Mouse (Mus musculus): ENCODE measurements around the gene Eml2. TPM values are rescaled to one million over a fixed set of nuclear protein-coding genes. Genes with fewer than 3 reads are reported as not detected.

Gene Eml2
- polyA plus RNA-seq, 1 experiment from 2014 or later: 3.4 TPM

GRCm38 (mm10) chr7:19234652-19235051 lies 58.4 kb downstream of the Eml2 start:
- no peak overlapping the region for H3K27ac ChIP-seq (ENCODE audit: low read depth, low read length)
- WGBS: 81% methylated on average over 5 of the region's 5 CpGs

GRCm38 (mm10) chr7:19235092-19235671 lies 59.0 kb downstream of the Eml2 start:
- H3K27me3 ChIP-seq (replicated peaks; ENCODE audit: control insufficient read depth, insufficient read depth, low read length): no peaks in the 10 kb centered on the region
- no peak overlapping the region for H3K9ac ChIP-seq (ENCODE audit: low read length)
- WGBS: 92% methylated on average over 2 of the region's 2 CpGs

More at GRCm38 (mm10) chr7:19234652-19235051, 58.4 kb downstream of the Eml2 start:
- no peak overlapping the region for H3K4me3 ChIP-seq (ENCODE audit: low read depth, low read length)
- DNase-seq (ENCODE audit: low spot score) (no peak), ATAC-seq (no peak)
- H3K4me1 ChIP-seq (ENCODE audit: control insufficient read depth, insufficient read depth, low read length): peaks cover 2% of the 10 kb centered on the region
- H3K36me3 ChIP-seq (ENCODE audit: control insufficient read depth, insufficient read depth, low read length): 0 out of 2 replicates have a peak, but pooled peaks cover 4% of the 10 kb centered on the region
- H3K4me2 ChIP-seq (ENCODE audit: low read length): no peak overlapping the region
- H3K9ac ChIP-seq (ENCODE audit: low read length): no peak overlapping the region
- no peaks in the 10 kb centered on the region for H3K27me3 ChIP-seq (replicated peaks; ENCODE audit: control insufficient read depth, insufficient read depth, low read length)
- H3K9me3 ChIP-seq (replicated peaks; ENCODE audit: control insufficient read depth, low read length): no peaks in the 10 kb centered on the region

GRCm38 (mm10) chr7:19236411-19236810 lies 60.2 kb downstream of the Eml2 start:
- Histone ChIP-seq H3K4me3 (ENCODE audit: low read depth, low read length) (no peak overlapping the region), H3K27ac (ENCODE audit: low read depth, low read length) (no peak overlapping the region), H3K9me3 (replicated peaks; ENCODE audit: control insufficient read depth, low read length) (no peaks in the 10 kb centered on the region), H3K9ac (ENCODE audit: low read length) (no peak overlapping the region), H3K27me3 (replicated peaks; ENCODE audit: control insufficient read depth, insufficient read depth, low read length) (no peaks in the 10 kb centered on the region), H3K4me1 (ENCODE audit: control insufficient read depth, insufficient read depth, low read length) (no peaks in the 10 kb centered on the region), H3K36me3 (ENCODE audit: control insufficient read depth, insufficient read depth, low read length) (0 out of 2 replicates have a peak, but pooled peaks cover 4% of the 10 kb centered on the region), H3K4me2 (ENCODE audit: low read length) (no peak overlapping the region)
- DNase-seq (ENCODE audit: low spot score) (no peak), ATAC-seq (no peak)
- 74% methylated on average over 2 of the region's 2 CpGs for WGBS

More at GRCm38 (mm10) chr7:19235092-19235671, 59.0 kb downstream of the Eml2 start:
- ATAC-seq (no peak), DNase-seq (ENCODE audit: low spot score) (no peak)
- Histone ChIP-seq H3K4me3 (ENCODE audit: low read depth, low read length) (no peak overlapping the region), H3K4me2 (ENCODE audit: low read length) (no peak overlapping the region), H3K4me1 (ENCODE audit: control insufficient read depth, insufficient read depth, low read length) (no peaks in the 10 kb centered on the region), H3K36me3 (ENCODE audit: control insufficient read depth, insufficient read depth, low read length) (0 out of 2 replicates have a peak, but pooled peaks cover 4% of the 10 kb centered on the region), H3K27ac (ENCODE audit: low read depth, low read length) (no peak overlapping the region), H3K9me3 (replicated peaks; ENCODE audit: control insufficient read depth, low read length) (no peaks in the 10 kb centered on the region)

- Histone ChIP-seq H3K9ac (ENCODE audit: low read length) (no peak overlapping the region), H3K9me3 (replicated peaks; ENCODE audit: control insufficient read depth, low read length) (no peaks in the 10 kb centered on the region), H3K27ac (ENCODE audit: low read depth, low read length) (no peak overlapping the region), H3K36me3 (ENCODE audit: control insufficient read depth, insufficient read depth, low read length) (0 out of 2 replicates have a peak, but pooled peaks cover 4% of the 10 kb centered on the region), H3K4me3 (ENCODE audit: low read depth, low read length) (no peak overlapping the region), H3K4me1 (ENCODE audit: control insufficient read depth, insufficient read depth, low read length) (no peaks in the 10 kb centered on the region), H3K27me3 (replicated peaks; ENCODE audit: control insufficient read depth, insufficient read depth, low read length) (no peaks in the 10 kb centered on the region), H3K4me2 (ENCODE audit: low read length) (no peak overlapping the region)
- no peak for DNase-seq (ENCODE audit: low spot score)
- WGBS: 96% methylated on average over 4 of the region's 4 CpGs
- ATAC-seq: no peak
Measured at GRCm38 (mm10) chr7:19238344-19238743, 62.1 kb downstream of the Eml2 start.

- H3K4me2 ChIP-seq (ENCODE audit: low read length): no peak overlapping the region
Measured at GRCm38 (mm10) chr7:19239423-19239822, 63.2 kb downstream of the Eml2 start.

GRCm38 (mm10) chr7:19239986-19240385 lies 63.8 kb downstream of the Eml2 start:
- Histone ChIP-seq H3K4me3 (ENCODE audit: low read depth, low read length) (no peak overlapping the region), H3K27ac (ENCODE audit: low read depth, low read length) (no peak overlapping the region), H3K9me3 (replicated peaks; ENCODE audit: control insufficient read depth, low read length) (no peaks in the 10 kb centered on the region), H3K27me3 (replicated peaks; ENCODE audit: control insufficient read depth, insufficient read depth, low read length) (no peaks in the 10 kb centered on the region), H3K36me3 (ENCODE audit: control insufficient read depth, insufficient read depth, low read length) (peaks cover 8% of the 10 kb centered on the region), H3K4me2 (ENCODE audit: low read length) (no peak overlapping the region), H3K9ac (ENCODE audit: low read length) (no peak overlapping the region), H3K4me1 (ENCODE audit: control insufficient read depth, insufficient read depth, low read length) (no peaks in the 10 kb centered on the region)
- WGBS: 61% methylated on average over 2 of the region's 4 CpGs
- ATAC-seq (no peak), DNase-seq (ENCODE audit: low spot score) (no peak)

More at GRCm38 (mm10) chr7:19239423-19239822, 63.2 kb downstream of the Eml2 start:
- H3K9me3 ChIP-seq (replicated peaks; ENCODE audit: control insufficient read depth, low read length): no peaks in the 10 kb centered on the region
- H3K4me1 ChIP-seq (ENCODE audit: control insufficient read depth, insufficient read depth, low read length): no peaks in the 10 kb centered on the region
- DNase-seq (ENCODE audit: low spot score): peak; percentile 92
- ATAC-seq: peak; percentile 95
- no peak overlapping the region; the same call in 1 of the 2 replicates for H3K27ac ChIP-seq (ENCODE audit: low read depth, low read length)
- no peak overlapping the region for H3K4me3 ChIP-seq (ENCODE audit: low read depth, low read length)
- peaks cover 4% of the 10 kb centered on the region; the same call in 1 of the 2 replicates for H3K36me3 ChIP-seq (ENCODE audit: control insufficient read depth, insufficient read depth, low read length)
- H3K9ac ChIP-seq (ENCODE audit: low read length): no peak overlapping the region
- WGBS: 0% methylated on average over 1 of the region's 1 CpGs
- H3K27me3 ChIP-seq (replicated peaks; ENCODE audit: control insufficient read depth, insufficient read depth, low read length): no peaks in the 10 kb centered on the region

- Histone ChIP-seq H3K4me3 (ENCODE audit: low read depth, low read length) (no peak overlapping the region), H3K9me3 (replicated peaks; ENCODE audit: control insufficient read depth, low read length) (no peaks in the 10 kb centered on the region), H3K4me2 (ENCODE audit: low read length) (no peak overlapping the region), H3K27ac (ENCODE audit: low read depth, low read length) (no peak overlapping the region), H3K27me3 (replicated peaks; ENCODE audit: control insufficient read depth, insufficient read depth, low read length) (no peaks in the 10 kb centered on the region), H3K9ac (ENCODE audit: low read length) (no peak overlapping the region), H3K36me3 (ENCODE audit: control insufficient read depth, insufficient read depth, low read length) (peaks cover 18% of the 10 kb centered on the region), H3K4me1 (ENCODE audit: control insufficient read depth, insufficient read depth, low read length) (no peaks in the 10 kb centered on the region)
- DNase-seq (ENCODE audit: low spot score) (no peak), ATAC-seq (no peak)
- 83% methylated on average over 8 of the region's 8 CpGs for WGBS
Measured at GRCm38 (mm10) chr7:19240905-19241463, 64.8 kb downstream of the Eml2 start.

GRCm38 (mm10) chr7:19242005-19242404 lies 65.8 kb downstream of the Eml2 start:
- Histone ChIP-seq H3K36me3 (ENCODE audit: control insufficient read depth, insufficient read depth, low read length) (peaks cover 19% of the 10 kb centered on the region), H3K27ac (ENCODE audit: low read depth, low read length) (no peak overlapping the region), H3K4me2 (ENCODE audit: low read length) (no peak overlapping the region), H3K27me3 (replicated peaks; ENCODE audit: control insufficient read depth, insufficient read depth, low read length) (no peaks in the 10 kb centered on the region), H3K9ac (ENCODE audit: low read length) (no peak overlapping the region), H3K4me3 (ENCODE audit: low read depth, low read length) (no peak overlapping the region), H3K9me3 (replicated peaks; ENCODE audit: control insufficient read depth, low read length) (no peaks in the 10 kb centered on the region), H3K4me1 (ENCODE audit: control insufficient read depth, insufficient read depth, low read length) (no peaks in the 10 kb centered on the region)
- ATAC-seq (no peak), DNase-seq (ENCODE audit: low spot score) (no peak)
- WGBS: 90% methylated on average over 1 of the region's 1 CpGs

- DNase-seq (ENCODE audit: low spot score) (peak; percentile 23), ATAC-seq (no peak)
- H3K36me3 ChIP-seq (ENCODE audit: control insufficient read depth, insufficient read depth, low read length): peaks cover 21% of the 10 kb centered on the region
- no peaks in the 10 kb centered on the region for H3K4me1 ChIP-seq (ENCODE audit: control insufficient read depth, insufficient read depth, low read length)
- H3K27ac ChIP-seq (ENCODE audit: low read depth, low read length): no peak overlapping the region
- WGBS: 56% methylated on average over 5 of the region's 5 CpGs
- no peak overlapping the region; the same call in 1 of the 2 replicates for H3K9ac ChIP-seq (ENCODE audit: low read length)
- H3K4me3 ChIP-seq (ENCODE audit: low read depth, low read length): no peak overlapping the region
- H3K4me2 ChIP-seq (ENCODE audit: low read length): no peak overlapping the region
- no peaks in the 10 kb centered on the region for H3K9me3 ChIP-seq (replicated peaks; ENCODE audit: control insufficient read depth, low read length)
- H3K27me3 ChIP-seq (replicated peaks; ENCODE audit: control insufficient read depth, insufficient read depth, low read length): no peaks in the 10 kb centered on the region
Measured at GRCm38 (mm10) chr7:19243858-19244257, 67.6 kb downstream of the Eml2 start.

All from forebrain, embryonic 14.5 days (tissue).